Mouse (Mus musculus) heart, embryonic 12.5 days (tissue): Measurements from ENCODE around the gene Gsdma2. TPM values are rescaled to one million over a fixed set of nuclear protein-coding genes. Genes with fewer than 3 reads are reported as not detected.
A peak's percentile ranks its signal among the peaks of the same experiment; 100 is the strongest.
"Not testable (repeated sequence)": the region's sequence is repeated elsewhere in the genome, so short reads cannot be mapped to it uniquely, and the experiment has no call there.

Source experiments
- ATAC-seq: fragments of 200-750 bp; cut with Nextera tagmentation; 2 replicates; pipeline ENCODE4 v1.8.0; 2017; ENCODE audit warnings: moderate TSS enrichment, moderate library complexity; ENCODE audit not compliant: insufficient number of reproducible peaks, low FRiP score
- H3K27ac ChIP-seq: fragments of 300-500 bp; sonication (generic); 2 replicates; pipeline ENCODE4 v1.5.1; 2016; ENCODE audit warnings: mild to moderate bottlenecking, moderate library complexity; ENCODE audit not compliant: poor library complexity, severe bottlenecking
- H3K27me3 ChIP-seq: fragments of 300-500 bp; sonication (generic); replicated peaks from 2 replicates; pipeline ENCODE4 v1.6.1; 2016; ENCODE audit warnings: mild to moderate bottlenecking, moderate library complexity
- H3K36me3 ChIP-seq: fragments of 300-500 bp; sonication (generic); 2 replicates; pipeline ENCODE4 v1.6.1; 2016; ENCODE audit warnings: mild to moderate bottlenecking, moderate library complexity
- H3K4me1 ChIP-seq: fragments of 300-500 bp; sonication (generic); replicated peaks from 2 replicates; pipeline ENCODE4 v1.6.1; 2016; ENCODE audit warnings: mild to moderate bottlenecking
- H3K4me2 ChIP-seq: fragments of 300-500 bp; sonication (generic); 2 replicates; pipeline ENCODE4 v1.6.1; 2016; ENCODE audit warnings: mild to moderate bottlenecking, moderate library complexity
- H3K4me3 ChIP-seq: fragments of 300-500 bp; sonication (generic); 2 replicates; pipeline ENCODE4 v1.5.1; 2016; ENCODE audit warnings: mild to moderate bottlenecking
- H3K9ac ChIP-seq: fragments of 300-500 bp; sonication (generic); 2 replicates; pipeline ENCODE4 v1.6.1; 2016; ENCODE audit warnings: mild to moderate bottlenecking, moderate library complexity
- H3K9me3 ChIP-seq: fragments of 300-500 bp; sonication (generic); replicated peaks from 2 replicates; pipeline ENCODE4 v1.6.1; 2016; ENCODE audit warnings: mild to moderate bottlenecking, moderate library complexity
- WGBS: fragments of 180-500 bp; shearing (Covaris S2); methylation state at CpG from one replicate; pipeline ENCODE4 v1.1.7; 2016; 5-methylcytosine and 5-hydroxymethylcytosine counted together
- polyA plus RNA-seq: library from polyadenylated mRNA; unstranded; fragments of >200 nt; fragmentation: Nextera tagmentation; extraction: Ambion mirVana; gene quantifications from 2 replicates; pipeline ENCODE4 v1.2.1, GENCODE M21; 2016

Gene Gsdma2
- polyA plus RNA-seq = not detected in 2 replicates

GRCm38 (mm10) chr11:98646459-98646858 is at the start of gene Gsdma2:
TSS of gene Gsdma2 (plus strand) at chr11:98646759.
- ATAC-seq = no peak
- H3K9ac ChIP-seq = no peak within 1 kb of the TSS
- WGBS = 43% methylated on average over 2 of the region's 2 CpGs
- H3K9me3 ChIP-seq = no peaks in the 10 kb centered on the region
- H3K27ac ChIP-seq = no peak within 1 kb of the TSS
- H3K27me3 ChIP-seq = peaks cover 42% of the 10 kb centered on the region
- H3K36me3 ChIP-seq = no peaks in the 10 kb centered on the region
- H3K4me2 ChIP-seq = no peak within 1 kb of the TSS
- no peaks in the 10 kb centered on the region for H3K4me1 ChIP-seq
- H3K4me3 ChIP-seq = no peak within 1 kb of the TSS

DNA sequence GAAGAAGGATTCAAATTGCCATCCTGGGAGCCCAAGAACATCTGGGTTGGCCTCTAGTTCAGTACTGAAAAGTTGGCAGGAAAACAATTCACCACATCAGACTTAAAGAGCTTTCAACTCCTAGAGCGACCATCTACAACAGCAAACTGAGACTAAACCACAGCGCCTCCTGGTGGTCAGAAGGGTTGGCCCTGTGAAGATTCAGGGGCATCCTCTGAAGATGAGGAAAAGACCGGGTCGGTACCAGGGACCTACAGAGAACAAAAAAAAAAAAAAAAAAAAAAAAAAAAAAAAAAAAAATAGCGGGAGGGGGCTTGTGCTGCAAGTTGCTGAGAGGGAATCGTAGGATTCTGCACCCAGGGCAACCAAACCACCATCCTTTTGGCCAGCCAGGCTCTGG is 49.2 kb upstream of the Gsdma2 start:
- 36% methylated on average over 6 of the region's 6 CpGs for WGBS
- H3K9ac ChIP-seq = no peak overlapping the region
- no peak overlapping the region for H3K27ac ChIP-seq
- H3K36me3 ChIP-seq = no peaks in the 10 kb centered on the region
- H3K4me3 ChIP-seq = no peak overlapping the region
- peaks cover 41% of the 10 kb centered on the region for H3K4me1 ChIP-seq
- H3K4me2 ChIP-seq = no peak overlapping the region
- H3K27me3 ChIP-seq = peaks cover 27% of the 10 kb centered on the region
- H3K9me3 ChIP-seq = no peaks in the 10 kb centered on the region
- ATAC-seq = peak; percentile 27; the same call in 1 of the 2 replicates

DNA sequence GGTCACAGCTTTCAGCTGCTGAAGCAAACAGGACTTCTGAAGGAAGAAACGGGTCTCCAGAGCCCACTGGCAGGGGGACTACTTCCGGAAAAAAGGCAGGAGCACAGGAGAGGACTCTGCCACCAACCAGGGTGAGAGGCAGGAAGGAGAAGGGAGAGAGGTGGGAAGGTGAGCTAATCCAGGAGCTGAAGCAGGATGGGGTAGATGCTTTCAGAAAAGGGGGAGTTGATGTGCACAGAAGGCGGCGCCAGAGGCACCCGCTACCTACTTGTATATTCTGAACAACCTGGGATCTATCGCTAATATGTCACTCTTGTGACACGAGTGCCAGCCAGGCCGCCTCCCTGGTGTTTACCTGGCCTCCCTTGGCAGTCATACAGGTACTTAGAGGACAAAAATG is 48.6 kb upstream of the Gsdma2 start, which contains the start of gene Lrrc3c:
Gene Lrrc3c (plus strand): TSS at position 301 of the 400 bp plus-strand sequence.
- Histone ChIP-seq H3K36me3 (no peaks in the 10 kb centered on the region), H3K9ac (peak within 1 kb of the TSS; percentile 27; the same call in 1 of the 2 replicates), H3K27me3 (peaks cover 27% of the 10 kb centered on the region), H3K4me1 (peaks cover 40% of the 10 kb centered on the region), H3K27ac (no peak within 1 kb of the TSS), H3K9me3 (no peaks in the 10 kb centered on the region), H3K4me2 (peak within 1 kb of the TSS; percentile 31; the same call in 1 of the 2 replicates), H3K4me3 (no peak within 1 kb of the TSS)
- WGBS = 86% methylated on average over 8 of the region's 8 CpGs
- no peak for ATAC-seq

DNA sequence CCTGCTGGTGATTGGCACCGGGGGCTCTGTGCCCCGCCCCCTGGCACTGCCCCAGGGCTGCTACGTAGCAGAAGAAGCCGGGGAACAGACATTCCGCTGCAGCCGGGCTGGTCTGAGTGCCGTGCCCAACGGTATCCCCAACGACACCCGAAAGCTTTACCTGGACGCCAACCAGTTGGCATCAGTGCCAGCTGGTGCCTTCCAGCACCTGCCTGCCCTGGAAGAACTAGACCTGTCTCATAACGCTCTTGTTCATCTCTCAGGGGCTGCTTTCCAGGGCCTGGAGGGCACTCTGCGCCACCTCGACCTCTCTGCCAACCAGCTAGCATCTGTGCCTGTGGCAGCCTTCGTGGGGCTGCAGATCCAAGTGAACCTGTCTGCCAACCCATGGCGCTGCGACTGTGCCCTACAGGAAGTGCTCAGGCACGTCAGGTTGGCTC is 47.7 kb upstream of the Gsdma2 start:
- Histone ChIP-seq H3K4me1 (peaks cover 40% of the 10 kb centered on the region), H3K9ac (peak overlapping the region; percentile 27; the same call in 1 of the 2 replicates), H3K4me2 (peak overlapping the region; percentile 31; the same call in 1 of the 2 replicates), H3K27ac (no peak overlapping the region), H3K9me3 (no peaks in the 10 kb centered on the region), H3K4me3 (no peak overlapping the region), H3K27me3 (peaks cover 27% of the 10 kb centered on the region), H3K36me3 (no peaks in the 10 kb centered on the region)
- no peak for ATAC-seq
- 64% methylated on average over 18 of the region's 18 CpGs for WGBS

DNA sequence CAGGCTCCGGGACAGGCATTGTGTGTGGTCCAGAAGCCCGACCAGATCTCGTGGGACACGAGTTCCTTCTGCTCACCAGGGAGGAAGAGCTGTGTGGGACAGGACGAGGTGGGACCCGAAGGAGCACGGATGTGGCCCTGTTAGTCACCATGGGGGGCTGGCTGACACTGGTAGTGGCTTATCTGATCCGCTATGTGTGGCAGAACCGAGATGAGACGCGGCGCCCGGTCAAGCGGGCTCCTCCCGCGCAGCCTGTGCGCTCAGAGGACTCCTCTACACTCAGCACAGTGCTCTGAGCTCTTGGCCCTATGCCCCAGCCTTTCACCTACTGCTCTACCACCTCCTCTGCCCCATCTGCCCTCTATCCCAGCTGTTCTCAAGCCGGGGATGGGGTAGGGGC is 47.3 kb upstream of the Gsdma2 start:
- no peak for ATAC-seq
- H3K4me2 ChIP-seq = peak overlapping the region; percentile 31; the same call in 1 of the 2 replicates
- 26% methylated on average over 18 of the region's 18 CpGs for WGBS

DNA sequence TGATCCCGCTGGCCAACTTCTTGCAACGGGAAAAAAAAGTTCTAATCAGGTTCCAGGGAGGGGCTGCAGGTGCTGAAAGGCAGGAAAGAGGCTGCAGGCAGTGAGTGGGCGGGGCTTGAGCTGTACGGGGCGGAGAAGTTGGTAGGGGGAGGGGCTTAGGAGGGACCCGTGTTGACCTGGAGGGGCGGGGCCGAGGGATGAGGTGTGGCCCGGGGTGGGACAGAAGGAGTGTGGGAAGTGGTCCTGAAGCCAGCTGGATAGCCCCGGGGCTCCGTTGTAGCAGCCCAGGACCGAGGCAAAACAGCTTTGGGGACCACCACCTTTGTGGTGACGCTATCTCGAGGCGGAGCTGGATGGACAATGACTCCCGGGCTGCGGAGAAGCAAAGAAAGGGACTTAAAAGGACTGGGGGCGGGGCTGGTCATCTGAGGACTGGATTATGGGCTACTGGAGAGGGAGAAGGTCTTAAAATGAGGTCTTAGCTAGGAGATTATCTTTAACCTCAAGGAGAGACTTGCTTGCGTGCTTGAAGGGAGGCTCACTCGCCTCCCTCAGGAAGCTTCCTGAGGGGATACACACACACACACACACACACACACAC is 44.4 kb upstream of the Gsdma2 start:
- 1% methylated on average over 20 of the region's 20 CpGs for WGBS
- Histone ChIP-seq H3K9me3 (no peaks in the 10 kb centered on the region), H3K4me3 (peak overlapping the region; percentile 43), H3K27me3 (peaks cover 32% of the 10 kb centered on the region), H3K27ac (no peak overlapping the region), H3K9ac (peak overlapping the region; percentile 42; the same call in 1 of the 2 replicates), H3K4me1 (peaks cover 32% of the 10 kb centered on the region), H3K4me2 (peak overlapping the region; percentile 76), H3K36me3 (no peaks in the 10 kb centered on the region)
- ATAC-seq = peak; percentile 71

More for the DNA sequence above, 47.3 kb upstream of the Gsdma2 start:
- no peak overlapping the region for H3K27ac ChIP-seq
- peaks cover 38% of the 10 kb centered on the region for H3K4me1 ChIP-seq
- no peaks in the 10 kb centered on the region for H3K9me3 ChIP-seq
- no peak overlapping the region for H3K4me3 ChIP-seq
- H3K27me3 ChIP-seq = peaks cover 27% of the 10 kb centered on the region
- H3K36me3 ChIP-seq = no peaks in the 10 kb centered on the region
- peak overlapping the region; percentile 27 for H3K9ac ChIP-seq

DNA sequence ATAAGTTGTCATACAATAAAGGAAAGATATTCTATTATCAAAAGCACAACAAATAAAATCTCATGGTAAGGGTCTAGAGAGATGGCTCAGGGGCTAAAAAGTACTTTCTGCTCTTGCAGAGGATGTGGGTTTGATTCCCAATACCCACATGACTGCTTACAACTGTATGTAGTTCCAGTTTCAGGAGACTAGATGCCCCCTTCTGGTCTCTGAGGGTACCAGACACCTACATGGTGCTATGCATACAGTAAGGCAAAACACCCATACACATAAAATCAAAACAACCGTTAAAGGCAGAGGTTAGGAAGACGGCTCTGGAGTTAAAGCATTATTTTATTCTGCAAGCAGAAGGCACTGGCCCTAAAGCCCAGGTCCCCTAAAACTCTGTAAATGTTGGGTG is 42.6 kb upstream of the Gsdma2 start:
- H3K27me3 ChIP-seq = peaks cover 28% of the 10 kb centered on the region
- H3K36me3 ChIP-seq = no peaks in the 10 kb centered on the region
- WGBS = 80% methylated on average over 2 of the region's 2 CpGs
- peaks cover 25% of the 10 kb centered on the region for H3K4me1 ChIP-seq
- no peak overlapping the region for H3K27ac ChIP-seq
- H3K9me3 ChIP-seq = no peaks in the 10 kb centered on the region
- H3K4me3 ChIP-seq = no peak overlapping the region
- H3K9ac ChIP-seq = no peak overlapping the region
- ATAC-seq = no peak
- no peak overlapping the region for H3K4me2 ChIP-seq

GRCm38 (mm10) chr11:98604911-98605310 is 41.6 kb upstream of the Gsdma2 start:
- WGBS = 64% methylated on average over 6 of the region's 6 CpGs
- H3K9ac ChIP-seq, H3K4me3 ChIP-seq, H3K9me3 ChIP-seq, H3K36me3 ChIP-seq, H3K4me2 ChIP-seq, H3K27ac ChIP-seq, ATAC-seq: not testable (repeated sequence)
- Histone ChIP-seq H3K4me1 (peaks cover 19% of the 10 kb centered on the region), H3K27me3 (peaks cover 21% of the 10 kb centered on the region)

DNA sequence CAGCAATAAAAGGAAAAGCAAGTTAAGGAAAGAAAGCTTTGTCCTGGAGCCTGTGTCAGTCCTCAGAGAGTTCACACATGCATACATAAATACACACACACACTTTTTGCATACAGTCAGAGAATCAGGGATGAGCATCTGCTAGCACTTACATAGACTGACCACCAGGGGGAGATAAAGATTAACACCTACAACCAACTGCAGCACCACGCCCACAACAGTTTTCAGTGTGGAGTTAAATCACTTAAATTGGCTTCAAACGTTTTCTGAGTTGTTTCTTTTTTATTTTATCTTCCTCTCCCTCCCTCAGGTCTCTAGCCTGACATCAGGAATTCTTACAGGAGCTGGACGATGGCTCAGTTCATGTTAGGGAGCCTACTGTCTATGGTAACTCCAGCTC is 39.8 kb upstream of the Gsdma2 start:
- H3K4me1 ChIP-seq = peaks cover 9% of the 10 kb centered on the region
- H3K9me3 ChIP-seq = no peaks in the 10 kb centered on the region
- no peak overlapping the region for H3K27ac ChIP-seq
- H3K36me3 ChIP-seq = no peaks in the 10 kb centered on the region
- 8% methylated on average over 3 of the region's 3 CpGs for WGBS
- H3K4me3 ChIP-seq = no peak overlapping the region
- peaks cover 15% of the 10 kb centered on the region for H3K27me3 ChIP-seq
- H3K9ac ChIP-seq = no peak overlapping the region
- no peak for ATAC-seq
- H3K4me2 ChIP-seq = no peak overlapping the region

DNA sequence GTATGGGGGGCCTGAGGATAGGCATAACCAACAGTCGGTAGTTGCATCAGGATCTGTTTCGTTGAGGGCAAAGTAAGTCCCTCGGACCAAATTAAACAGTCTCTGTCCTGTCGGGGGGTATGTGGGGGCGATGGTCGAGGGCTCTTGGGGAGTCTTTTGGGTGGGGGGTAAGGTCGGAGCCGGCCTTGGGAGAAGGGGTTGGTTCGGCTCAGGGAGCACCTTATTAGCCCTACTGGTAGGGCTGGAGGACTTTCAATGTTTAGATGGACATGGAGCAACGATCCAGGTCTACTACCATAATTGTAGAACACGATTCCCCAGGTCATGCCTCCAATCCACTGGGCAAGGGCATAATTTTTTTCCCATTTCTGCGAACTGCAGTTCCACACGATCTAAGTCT is 25.8 kb upstream of the Gsdma2 start:
- Histone ChIP-seq H3K9me3 (peaks cover 20% of the 10 kb centered on the region), H3K4me2 (no peak overlapping the region), H3K27me3 (no peaks in the 10 kb centered on the region), H3K27ac (no peak overlapping the region), H3K4me3 (no peak overlapping the region), H3K9ac (no peak overlapping the region), H3K4me1 (no peaks in the 10 kb centered on the region), H3K36me3 (no peaks in the 10 kb centered on the region)
- no peak for ATAC-seq
- 86% methylated on average over 13 of the region's 13 CpGs for WGBS

DNA sequence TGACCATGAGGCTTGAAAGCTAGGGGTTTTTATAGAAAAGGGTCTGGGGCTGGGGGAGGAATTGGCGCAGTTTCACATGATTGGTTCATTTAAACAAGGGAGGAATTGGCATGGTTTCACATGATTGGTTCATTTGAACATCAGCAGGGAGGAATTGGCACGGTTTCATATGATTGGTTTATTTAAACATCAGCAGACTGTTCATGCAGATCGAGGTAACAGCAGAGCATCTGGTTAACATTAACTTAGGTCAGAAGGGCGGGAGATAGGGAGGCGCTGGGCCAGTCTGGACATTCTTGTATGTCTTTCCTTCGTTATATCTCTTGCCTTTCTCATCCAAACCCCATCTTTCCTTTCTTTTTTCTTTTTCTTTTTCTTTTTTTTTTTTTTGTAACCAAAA is 22.6 kb upstream of the Gsdma2 start:
- not testable (repeated sequence) for H3K4me3 ChIP-seq, H3K27ac ChIP-seq, H3K4me2 ChIP-seq, ATAC-seq, H3K27me3 ChIP-seq, H3K36me3 ChIP-seq, H3K4me1 ChIP-seq, H3K9ac ChIP-seq
- peaks cover 20% of the 10 kb centered on the region for H3K9me3 ChIP-seq
- 74% methylated on average over 6 of the region's 6 CpGs for WGBS

GRCm38 (mm10) chr11:98624381-98624780 is 22.2 kb upstream of the Gsdma2 start:
- not testable (repeated sequence) for H3K36me3 ChIP-seq, H3K4me1 ChIP-seq, H3K27ac ChIP-seq, H3K27me3 ChIP-seq, H3K9ac ChIP-seq, H3K4me3 ChIP-seq, H3K4me2 ChIP-seq, ATAC-seq
- H3K9me3 ChIP-seq = peaks cover 20% of the 10 kb centered on the region
- WGBS = 68% methylated on average over 2 of the region's 2 CpGs
